Mouse (Mus musculus) erythroblast, embryonic 14.5 days (primary cell): ENCODE results near the gene Mta1.

ENCODE experiments used
- GATA1 ChIP-seq: IDR thresholded peaks from 2 replicates; pipeline ENCODE4 v1.6.1; 2012; ENCODE audit warnings: low read length, inconsistent platforms, mixed read lengths
- TAL1 ChIP-seq: IDR thresholded peaks from 3 replicates; pipeline ENCODE4 v1.6.1; 2012; ENCODE audit warnings: low read length, inconsistent platforms, mixed read lengths

GRCm38 (mm10) chr12:113157971-113158370 is 59.9 kb downstream of the Mta1 start:
- TF ChIP-seq TAL1 = no peak
- no peak for TF ChIP-seq GATA1
